Mouse (Mus musculus) gastrocnemius, postnatal 10 days (tissue): ENCODE measurements around the gene Fam177a. TPM values are rescaled to one million over a fixed set of nuclear protein-coding genes. Genes with fewer than 3 reads are reported as not detected.
"Not testable (repeated sequence)": the region's sequence is repeated elsewhere in the genome, so short reads cannot be mapped to it uniquely, and the experiment has no call there.

Experiments used
- DNase-seq: peaks from one replicate; pipeline ENCODE4 v3.0.0; 2021; ENCODE audit warnings: mixed read lengths
- long read RNA-seq, 2 experiments: library from polyadenylated mRNA; stranded (forward); transcript quantifications; one replicate each; pipeline ENCODE4 v2.0.0; 2021
- total RNA-seq, 2 experiments: library from RNA; stranded (reverse); gene quantifications; 2 replicates each; pipeline ENCODE4 v1.2.3; 2021

The Fam177a gene
- total RNA-seq: 10 to 100 TPM in 1 of 2 experiments, 1 to 10 TPM in 1; 6.8 to 10.5 TPM
- long read RNA-seq, experiment 1, transcript Fam177a-201 (5 exons, 3,922 nt): major isoform, 14 of 21 reads
- long read RNA-seq, experiment 1, partial matches to known transcripts: 0 of 21 reads
- long read RNA-seq, experiment 1, other reads (novel, unspliced or antisense): 7 of 21 reads
- long read RNA-seq, experiment 2, transcript Fam177a-201 (5 exons, 3,922 nt): major isoform, 17 of 19 reads
- long read RNA-seq, experiment 2, partial matches to known transcripts: 0 of 19 reads
- long read RNA-seq, experiment 2, other reads (novel, unspliced or antisense): 2 of 19 reads

GRCm38 (mm10) chr12:55124242-55124641, at the start of gene Fam177a:
Gene Fam177a (plus strand): TSS chr12:55124469.
- DNase-seq: not testable (repeated sequence)

- DNase-seq: no peak
Measured at GRCm38 (mm10) chr12:55075296-55075695, 49.0 kb upstream of the Fam177a start.

GRCm38 (mm10) chr12:55078706-55079105, 45.6 kb upstream of the Fam177a start:
- not testable (repeated sequence) for DNase-seq

- peak; percentile 96 for DNase-seq
Measured at GRCm38 (mm10) chr12:55079726-55080600, 44.3 kb upstream of the Fam177a start, which contains the start of the genes 2700097O09Rik and Srp54a. Gene 2700097O09Rik (minus strand): TSS chr12:55080110. Gene Srp54a (plus strand): TSS chr12:55080262.

GRCm38 (mm10) chr12:55080601-55080942, 43.7 kb upstream of the Fam177a start:
- DNase-seq: not testable (repeated sequence)

- not testable (repeated sequence) for DNase-seq
Measured at GRCm38 (mm10) chr12:55092127-55092526, 32.1 kb upstream of the Fam177a start.

- DNase-seq: not testable (repeated sequence)
Measured at GRCm38 (mm10) chr12:55112616-55113015, 11.7 kb upstream of the Fam177a start.

- DNase-seq: not testable (repeated sequence)
Measured at GRCm38 (mm10) chr12:55124731-55125130, 462 bp downstream of the Fam177a start.

- DNase-seq: not testable (repeated sequence)
Measured at GRCm38 (mm10) chr12:55135540-55135939, 11.3 kb downstream of the Fam177a start.

GRCm38 (mm10) chr12:55137859-55138258, 13.6 kb downstream of the Fam177a start:
- DNase-seq: not testable (repeated sequence)

GRCm38 (mm10) chr12:55154559-55155448, 30.5 kb downstream of the Fam177a start, which contains the start of gene Srp54b:
Gene Srp54b (plus strand): TSS chr12:55155104.
- DNase-seq: not testable (repeated sequence)

- DNase-seq: not testable (repeated sequence)
Measured at GRCm38 (mm10) chr12:55155449-55155783, 31.1 kb downstream of the Fam177a start.

- DNase-seq: not testable (repeated sequence)
Measured at GRCm38 (mm10) chr12:55167034-55167557, 42.8 kb downstream of the Fam177a start.

GRCm38 (mm10) chr12:55187686-55188085, 63.4 kb downstream of the Fam177a start:
- DNase-seq: not testable (repeated sequence)

- DNase-seq: not testable (repeated sequence)
Measured at GRCm38 (mm10) chr12:55189127-55189526, 64.9 kb downstream of the Fam177a start.

Other genes with a start within 250 kb of the Fam177a start
- gene Gm20403, start 137.9 kb upstream of the Fam177a start, total RNA-seq: not detected
- 1 to 10 TPM; 5.8 to 9.0 TPM for gene Baz1a, start 110.1 kb upstream of the Fam177a start, total RNA-seq
- 1 to 10 TPM; 7.1 to 9.8 TPM for gene 2700097O09Rik, start 44.4 kb upstream of the Fam177a start, total RNA-seq
- gene Srp54a, start 44.2 kb upstream of the Fam177a start, total RNA-seq: 10 to 100 TPM; 77.4 to 78.9 TPM
- 10 to 100 TPM; 37.7 to 38.6 TPM for gene Srp54b, start 30.6 kb downstream of the Fam177a start, total RNA-seq
- gene 1700047I17Rik2, start 75.1 kb downstream of the Fam177a start, total RNA-seq: 1 to 10 TPM in 1 of 2 experiments, under 1 TPM in 1; 0.23 to 5.1 TPM
- 10 to 100 TPM; 25.2 to 29.2 TPM for gene Srp54c, start 105.7 kb downstream of the Fam177a start, total RNA-seq
- 1 to 10 TPM; 6.9 to 7.9 TPM for gene 1110008L16Rik, start 175.1 kb downstream of the Fam177a start, total RNA-seq
- 10 to 100 TPM; 10.0 to 11.7 TPM for gene Ppp2r3c, start 178.5 kb downstream of the Fam177a start, total RNA-seq